Mouse (Mus musculus) lung, postnatal 0 days (tissue): ENCODE measurements at regions not wholly inside any gene's neighbourhood (a gene's known extent, or its start where the extent isn't known, plus 50 kb on each side); places are given as distances from the start of the nearest gene placed in this dataset.

Experiments
- ATAC-seq: fragments of 200-750 bp; cut with Nextera tagmentation; 2 replicates; pipeline ENCODE4 v1.8.0; 2017; ENCODE audit warnings: moderate library complexity
- DNase-seq: peaks from one replicate; pipeline ENCODE4 v3.0.0-alpha.2; 2016; ENCODE audit warnings: low spot score
- H3K27ac ChIP-seq: fragments of 300-500 bp; sonication (generic); 2 replicates; pipeline ENCODE4 v1.5.1; 2014; ENCODE audit warnings: antibody characterized with exemption, mild to moderate bottlenecking, low read length, mixed read lengths
- H3K27me3 ChIP-seq: fragments of 300-500 bp; sonication (generic); replicated peaks from 2 replicates; pipeline ENCODE4 v1.6.1; 2014; ENCODE audit warnings: low read length, mixed read lengths; ENCODE audit not compliant: insufficient read depth
- H3K36me3 ChIP-seq: fragments of 300-500 bp; sonication (generic); 2 replicates; pipeline ENCODE4 v1.6.1; 2014; ENCODE audit warnings: low read length, mixed read lengths; ENCODE audit not compliant: insufficient read depth
- H3K4me1 ChIP-seq: fragments of 300-500 bp; sonication (generic); 2 replicates; pipeline ENCODE4 v1.6.1; 2014; ENCODE audit warnings: antibody characterized with exemption, low read depth, low read length, mixed read lengths; ENCODE audit not compliant: insufficient read depth
- H3K4me2 ChIP-seq: fragments of 300-500 bp; sonication (generic); replicated peaks from 2 replicates; pipeline ENCODE4 v1.6.1; 2014; ENCODE audit warnings: low read depth, mild to moderate bottlenecking, low read length, moderate library complexity, mixed read lengths
- H3K4me3 ChIP-seq: fragments of 300-500 bp; sonication (generic); 2 replicates; pipeline ENCODE4 v1.5.1; 2014; ENCODE audit warnings: low read depth, low read length
- H3K9ac ChIP-seq: fragments of 300-500 bp; sonication (generic); replicated peaks from 2 replicates; pipeline ENCODE4 v1.6.1; 2014; ENCODE audit warnings: low read depth, mild to moderate bottlenecking
- H3K9me3 ChIP-seq: fragments of 300-500 bp; sonication (generic); 2 replicates; pipeline ENCODE4 v1.6.1; 2016; ENCODE audit warnings: low read length, mixed read lengths
- CTCF ChIP-seq: IDR thresholded peaks from 2 replicates; pipeline ENCODE4 v1.5.1; 2016; ENCODE audit warnings: antibody characterized with exemption, mild to moderate bottlenecking
- EP300 ChIP-seq: IDR thresholded peaks from 2 replicates; pipeline ENCODE4 v1.6.1; 2016; ENCODE audit warnings: antibody characterized with exemption, mild to moderate bottlenecking, control low read depth
- WGBS: fragments of 180-500 bp; shearing (Covaris S2); extraction: QIAGEN DNeasy Blood & Tissue Kit; methylation state at CpG from one replicate; pipeline ENCODE4 v1.1.7; 2014; 5-methylcytosine and 5-hydroxymethylcytosine counted together

- H3K27ac ChIP-seq: no peak overlapping the region
- no peaks in the 10 kb centered on the region for H3K27me3 ChIP-seq
- WGBS: 39% methylated on average over 12 of the region's 12 CpGs
- H3K9ac ChIP-seq: no peak overlapping the region
- TF ChIP-seq EP300 (no peak), CTCF (no peak)
- H3K36me3 ChIP-seq: no peaks in the 10 kb centered on the region
- no peak overlapping the region for H3K4me3 ChIP-seq
- no peaks in the 10 kb centered on the region for H3K9me3 ChIP-seq
- H3K4me2 ChIP-seq: no peak overlapping the region
- H3K4me1 ChIP-seq: no peaks in the 10 kb centered on the region
- ATAC-seq (no peak), DNase-seq (peak; percentile 18)
Observed at GRCm38 (mm10) chr8:26441268-26442030, 322.1 kb downstream of the Gm45692 start.

GRCm38 (mm10) chr8:26443041-26443440, 323.7 kb downstream of the Gm45692 start:
- no peaks in the 10 kb centered on the region for H3K27me3 ChIP-seq
- no peak overlapping the region for H3K4me2 ChIP-seq
- ATAC-seq (peak; percentile 47; the same call in 1 of the 2 replicates), DNase-seq (peak; percentile 76)
- no peak overlapping the region for H3K9ac ChIP-seq
- H3K4me1 ChIP-seq: no peaks in the 10 kb centered on the region
- WGBS: 48% methylated on average over 4 of the region's 4 CpGs
- TF ChIP-seq CTCF: peak; percentile 85
- no peak for TF ChIP-seq EP300
- H3K9me3 ChIP-seq: no peaks in the 10 kb centered on the region
- H3K4me3 ChIP-seq: no peak overlapping the region
- H3K36me3 ChIP-seq: no peaks in the 10 kb centered on the region
- no peak overlapping the region for H3K27ac ChIP-seq

GRCm38 (mm10) chr8:26443735-26444134, 324.4 kb downstream of the Gm45692 start:
- TF ChIP-seq EP300 (no peak), CTCF (no peak)
- Histone ChIP-seq H3K9ac (no peak overlapping the region), H3K27ac (no peak overlapping the region), H3K4me2 (no peak overlapping the region), H3K4me1 (no peaks in the 10 kb centered on the region), H3K27me3 (no peaks in the 10 kb centered on the region), H3K4me3 (no peak overlapping the region), H3K36me3 (no peaks in the 10 kb centered on the region), H3K9me3 (no peaks in the 10 kb centered on the region)
- DNase-seq: no peak
- no peak for ATAC-seq
- WGBS: 89% methylated on average over 11 of the region's 11 CpGs

- 72% methylated on average over 4 of the region's 4 CpGs for WGBS
- H3K9me3 ChIP-seq: no peaks in the 10 kb centered on the region
- H3K4me1 ChIP-seq: no peaks in the 10 kb centered on the region
- no peak overlapping the region for H3K4me2 ChIP-seq
- no peak for TF ChIP-seq CTCF
- no peak for TF ChIP-seq EP300
- ATAC-seq (no peak), DNase-seq (no peak)
- no peak overlapping the region for H3K27ac ChIP-seq
- H3K36me3 ChIP-seq: no peaks in the 10 kb centered on the region
- H3K9ac ChIP-seq: no peak overlapping the region
- H3K27me3 ChIP-seq: no peaks in the 10 kb centered on the region
- H3K4me3 ChIP-seq: no peak overlapping the region
Observed at GRCm38 (mm10) chr8:26445991-26446390, 326.7 kb downstream of the Gm45692 start.

- Histone ChIP-seq H3K9ac (no peak overlapping the region), H3K9me3 (no peaks in the 10 kb centered on the region), H3K4me1 (no peaks in the 10 kb centered on the region), H3K27ac (no peak overlapping the region), H3K36me3 (no peaks in the 10 kb centered on the region), H3K27me3 (no peaks in the 10 kb centered on the region), H3K4me3 (no peak overlapping the region), H3K4me2 (no peak overlapping the region)
- DNase-seq (no peak), ATAC-seq (no peak)
- WGBS: 76% methylated on average over 8 of the region's 8 CpGs
- TF ChIP-seq CTCF (no peak), EP300 (no peak)
Observed at GRCm38 (mm10) chr8:26447886-26448640, 328.7 kb downstream of the Gm45692 start.

- H3K4me3 ChIP-seq: no peak overlapping the region
- no peak overlapping the region for H3K27ac ChIP-seq
- no peak overlapping the region for H3K4me2 ChIP-seq
- no peaks in the 10 kb centered on the region for H3K4me1 ChIP-seq
- 86% methylated on average over 7 of the region's 7 CpGs for WGBS
- H3K36me3 ChIP-seq: no peaks in the 10 kb centered on the region
- no peak overlapping the region for H3K9ac ChIP-seq
- no peaks in the 10 kb centered on the region for H3K27me3 ChIP-seq
- no peaks in the 10 kb centered on the region for H3K9me3 ChIP-seq
- no peak for TF ChIP-seq CTCF
- TF ChIP-seq EP300: no peak
- no peak for DNase-seq
- ATAC-seq: no peak
Observed at GRCm38 (mm10) chr8:26449291-26449690, 330.0 kb downstream of the Gm45692 start.
